Mouse (Mus musculus) hindbrain, embryonic 16.5 days (tissue): ENCODE measurements around the gene Eng. TPM values are rescaled to one million over a fixed set of nuclear protein-coding genes. Genes with fewer than 3 reads are reported as not detected.
A peak's percentile ranks its signal among the peaks of the same experiment; 100 is the strongest.

Experiments
- ATAC-seq: fragments of 200-750 bp; cut with Nextera tagmentation; 2 replicates; pipeline ENCODE4 v1.8.0; 2017; ENCODE audit warnings: moderate TSS enrichment, moderate library complexity
- H3K27ac ChIP-seq: fragments of 300-500 bp; sonication (generic); 2 replicates; pipeline ENCODE4 v1.5.1; 2014; ENCODE audit warnings: low read depth, mild to moderate bottlenecking, control low read depth, low read length, moderate library complexity
- H3K27me3 ChIP-seq: fragments of 300-500 bp; sonication (generic); replicated peaks from 2 replicates; pipeline ENCODE4 v1.6.1; 2014; ENCODE audit warnings: low read length; ENCODE audit not compliant: control insufficient read depth, insufficient read depth
- H3K36me3 ChIP-seq: fragments of 300-500 bp; sonication (generic); 2 replicates; pipeline ENCODE4 v1.6.1; 2014; ENCODE audit warnings: mild to moderate bottlenecking, low read length, moderate library complexity, mixed read lengths; ENCODE audit not compliant: control insufficient read depth, insufficient read depth
- H3K4me1 ChIP-seq: fragments of 300-500 bp; sonication (generic); 2 replicates; pipeline ENCODE4 v1.6.1; 2014; ENCODE audit warnings: low read depth, low read length; ENCODE audit not compliant: control insufficient read depth, insufficient read depth
- H3K4me2 ChIP-seq: fragments of 300-500 bp; sonication (generic); 2 replicates; pipeline ENCODE4 v1.6.1; 2014; ENCODE audit warnings: mild to moderate bottlenecking, low read length, control low read depth, moderate library complexity
- H3K4me3 ChIP-seq: fragments of 300-500 bp; sonication (generic); 2 replicates; pipeline ENCODE4 v1.5.1; 2014; ENCODE audit warnings: mild to moderate bottlenecking, low read length, control low read depth, moderate library complexity
- H3K9ac ChIP-seq: fragments of 300-500 bp; sonication (generic); 2 replicates; pipeline ENCODE4 v1.6.1; 2014; ENCODE audit warnings: low read depth, mild to moderate bottlenecking, control low read depth, low read length, moderate library complexity
- H3K9me3 ChIP-seq: fragments of 300-500 bp; sonication (generic); 2 replicates; pipeline ENCODE4 v1.6.1; 2014; ENCODE audit warnings: mild to moderate bottlenecking, low read length, moderate library complexity; ENCODE audit not compliant: control insufficient read depth
- WGBS: fragments of 180-500 bp; shearing (Covaris S2); extraction: QIAGEN DNeasy Blood & Tissue Kit; methylation state at CpG from one replicate; pipeline ENCODE4 v1.1.7; 2014; 5-methylcytosine and 5-hydroxymethylcytosine counted together
- polyA plus RNA-seq: library from polyadenylated mRNA; unstranded; fragments of >200 nt; fragmentation: Nextera tagmentation; extraction: Ambion mirVana; gene quantifications from 2 replicates; pipeline ENCODE4 v1.2.1, GENCODE M21; 2015

The Eng gene
- polyA plus RNA-seq, 1 experiment from 2014 or later, result 34.2 TPM

DNA sequence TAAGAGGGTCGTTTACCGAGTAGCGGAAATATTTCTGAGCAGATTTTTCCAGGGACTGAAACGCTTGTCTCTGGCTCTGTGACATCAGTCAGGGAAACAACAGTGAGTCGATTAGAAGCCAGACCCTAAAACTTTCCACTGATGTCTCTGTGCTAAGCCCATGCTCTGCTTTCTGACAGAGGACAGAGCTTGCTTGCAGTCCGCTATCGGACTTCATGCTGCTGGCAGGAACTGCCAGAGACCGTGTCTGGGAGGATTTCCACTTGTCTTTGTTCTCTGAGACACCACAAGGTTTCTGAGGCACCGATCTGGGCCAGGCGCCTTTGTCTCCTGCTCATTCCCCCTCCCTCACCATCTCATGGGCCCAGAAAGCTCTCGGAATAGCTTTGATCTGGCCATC is 21.4 kb downstream of the Eng start:
- Histone ChIP-seq H3K27ac (no peak overlapping the region), H3K4me1 (no peaks in the 10 kb centered on the region; the same call in 1 of the 2 replicates), H3K9ac (no peak overlapping the region), H3K4me2 (no peak overlapping the region; the same call in 1 of the 2 replicates), H3K4me3 (no peak overlapping the region), H3K9me3 (no peaks in the 10 kb centered on the region), H3K27me3 (no peaks in the 10 kb centered on the region), H3K36me3 (no peaks in the 10 kb centered on the region)
- 0 out of 2 replicates have a peak, but pooled peaks have one; percentile 24 for ATAC-seq
- whole genome bisulfite sequencing, result 29% methylated on average over 11 of the region's 11 CpGs

DNA sequence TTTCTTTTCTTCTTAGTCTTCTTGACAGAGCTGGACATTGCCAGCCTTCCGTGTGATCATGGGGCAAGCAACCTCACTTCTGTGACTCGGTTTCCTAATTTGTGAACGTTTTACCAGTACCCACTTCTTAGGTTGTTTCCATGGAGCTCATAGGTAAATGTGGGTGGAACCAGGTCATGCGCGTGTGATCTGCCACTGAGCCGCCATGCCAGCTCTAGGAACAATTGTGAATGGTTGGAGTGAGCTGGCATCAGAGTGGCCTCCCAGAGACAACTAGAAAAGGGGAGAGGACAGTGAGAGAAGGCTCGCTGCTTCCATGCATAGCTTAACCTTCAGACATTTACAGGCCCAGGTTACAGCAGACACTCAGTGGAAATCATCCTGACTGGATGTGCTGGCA is 21.8 kb downstream of the Eng start:
- Histone ChIP-seq H3K27me3 (no peaks in the 10 kb centered on the region), H3K4me1 (no peaks in the 10 kb centered on the region; the same call in 1 of the 2 replicates), H3K9ac (no peak overlapping the region), H3K4me2 (no peak overlapping the region), H3K27ac (no peak overlapping the region), H3K4me3 (no peak overlapping the region), H3K9me3 (no peaks in the 10 kb centered on the region), H3K36me3 (no peaks in the 10 kb centered on the region)
- no peak for ATAC-seq
- WGBS, result 66% methylated on average over 7 of the region's 7 CpGs

DNA sequence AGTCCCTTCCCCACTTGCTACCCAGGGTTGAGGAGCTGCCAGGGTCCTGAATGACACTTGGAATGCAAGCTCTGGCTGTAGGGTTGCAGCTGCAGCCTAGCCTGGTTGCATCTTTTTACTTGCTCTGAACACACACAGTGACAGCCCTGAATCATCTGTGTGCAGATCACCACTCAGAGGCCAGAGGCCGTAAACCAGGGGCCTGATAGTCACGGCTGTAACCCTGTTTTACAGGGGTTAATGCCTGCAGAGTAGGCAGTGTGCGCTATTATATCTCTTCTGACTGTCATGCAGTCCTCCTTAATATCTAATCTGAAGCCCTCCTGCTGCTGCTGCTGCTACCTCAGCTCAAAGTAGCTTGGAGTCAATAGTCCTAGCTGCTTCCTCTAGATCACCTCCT is 23.5 kb downstream of the Eng start:
- ATAC-seq, result no peak
- Histone ChIP-seq H3K27ac (no peak overlapping the region), H3K36me3 (no peaks in the 10 kb centered on the region), H3K27me3 (no peaks in the 10 kb centered on the region), H3K4me3 (no peak overlapping the region), H3K9me3 (no peaks in the 10 kb centered on the region), H3K9ac (no peak overlapping the region), H3K4me2 (no peak overlapping the region), H3K4me1 (no peaks in the 10 kb centered on the region; the same call in 1 of the 2 replicates)
- 82% methylated on average over 3 of the region's 3 CpGs for WGBS

DNA sequence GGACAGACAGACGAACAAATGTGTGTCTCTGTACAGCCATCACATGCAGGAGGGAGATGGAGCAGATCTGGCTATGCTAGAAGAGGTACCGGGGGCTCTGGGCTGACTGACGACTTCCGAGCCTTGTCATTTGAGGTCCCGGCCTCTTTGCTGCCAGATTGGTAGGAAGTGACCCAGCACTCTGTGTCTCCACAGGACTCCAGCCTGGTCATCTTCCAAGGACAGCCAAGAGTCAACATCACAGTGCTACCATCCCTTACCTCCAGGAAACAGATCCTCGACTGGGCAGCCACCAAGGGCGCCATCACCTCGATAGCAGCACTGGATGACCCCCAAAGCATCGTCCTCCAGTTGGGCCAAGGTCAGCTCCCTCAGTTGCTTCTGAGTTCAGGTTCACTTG is 24.8 kb downstream of the Eng start:
- Histone ChIP-seq H3K9ac (no peak overlapping the region), H3K36me3 (no peaks in the 10 kb centered on the region), H3K27ac (no peak overlapping the region), H3K4me1 (no peaks in the 10 kb centered on the region), H3K27me3 (no peaks in the 10 kb centered on the region), H3K4me2 (no peak overlapping the region), H3K9me3 (no peaks in the 10 kb centered on the region), H3K4me3 (no peak overlapping the region)
- 89% methylated on average over 9 of the region's 9 CpGs for WGBS
- no peak for ATAC-seq

DNA sequence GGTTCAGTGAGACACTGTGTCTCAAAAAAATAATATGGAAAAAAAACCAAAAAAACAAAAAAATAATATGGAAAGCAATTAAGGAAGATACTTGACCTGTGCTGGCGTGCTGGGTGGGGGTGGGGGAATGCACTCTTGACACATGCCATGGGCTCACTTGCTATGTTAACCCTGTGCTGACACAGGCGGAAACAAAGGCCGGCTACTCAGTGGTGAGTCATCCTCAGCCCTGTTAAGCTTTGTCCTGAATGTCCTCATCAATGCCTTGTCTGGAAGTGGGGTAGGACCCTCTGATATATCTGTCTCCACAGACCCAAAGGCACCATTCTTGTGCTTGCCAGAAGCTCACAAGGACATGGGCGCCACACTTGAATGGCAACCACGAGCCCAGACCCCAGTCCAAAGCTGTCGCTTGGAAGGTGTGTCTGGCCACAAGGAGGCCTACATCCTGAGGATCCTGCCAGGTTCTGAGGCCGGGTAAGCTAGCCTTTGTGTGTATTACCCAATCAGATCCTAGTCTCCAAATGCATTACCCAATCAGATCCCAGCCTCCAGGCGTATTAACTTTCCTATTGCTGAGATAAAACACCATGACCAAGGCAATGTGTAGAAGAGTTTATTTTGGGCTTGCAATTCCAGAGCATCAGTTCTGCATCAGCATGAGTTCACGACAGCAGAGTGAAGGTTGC is 25.7 kb downstream of the Eng start:
- H3K4me2 ChIP-seq, result no peak overlapping the region
- no peaks in the 10 kb centered on the region for H3K27me3 ChIP-seq
- ATAC-seq, result no peak
- H3K36me3 ChIP-seq, result no peaks in the 10 kb centered on the region
- H3K4me1 ChIP-seq, result no peaks in the 10 kb centered on the region
- H3K9me3 ChIP-seq, result no peaks in the 10 kb centered on the region
- H3K4me3 ChIP-seq, result no peak overlapping the region
- 65% methylated on average over 9 of the region's 9 CpGs for WGBS
- no peak overlapping the region for H3K9ac ChIP-seq
- no peak overlapping the region for H3K27ac ChIP-seq

DNA sequence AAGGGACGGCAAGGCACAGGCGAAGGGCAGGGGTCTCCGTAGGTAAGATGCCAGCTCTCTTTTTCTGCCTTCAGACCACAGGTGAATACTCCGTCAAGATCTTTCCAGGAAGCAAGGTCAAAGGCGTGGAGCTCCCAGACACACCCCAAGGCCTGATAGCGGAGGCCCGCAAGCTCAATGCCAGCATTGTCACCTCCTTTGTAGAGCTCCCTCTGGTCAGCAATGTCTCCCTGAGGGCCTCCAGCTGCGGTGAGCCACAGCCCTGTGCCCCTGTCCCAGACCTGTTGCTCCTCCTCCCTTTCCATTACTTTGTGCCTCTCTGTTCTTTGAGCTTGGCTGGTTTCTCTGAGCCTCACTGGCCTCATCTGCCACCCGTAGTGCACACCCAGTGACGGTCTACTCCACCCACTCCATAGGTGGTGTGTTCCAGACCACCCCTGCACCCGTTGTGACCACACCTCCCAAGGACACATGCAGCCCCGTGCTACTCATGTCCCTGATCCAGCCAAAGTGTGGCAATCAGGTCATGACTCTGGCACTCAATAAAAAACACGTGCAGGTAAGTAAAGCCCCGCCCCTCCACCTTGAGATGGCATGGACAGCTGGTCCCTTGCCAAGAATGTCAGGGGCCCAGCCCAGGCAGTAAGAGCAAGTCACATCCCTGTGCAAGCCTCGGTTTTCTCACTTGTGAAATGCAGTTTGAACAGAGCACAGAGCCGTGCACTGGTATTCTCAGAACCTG is 27.0 kb downstream of the Eng start:
- 88% methylated on average over 16 of the region's 16 CpGs for WGBS
- Histone ChIP-seq H3K9me3 (no peaks in the 10 kb centered on the region), H3K9ac (no peak overlapping the region), H3K4me1 (no peaks in the 10 kb centered on the region), H3K27ac (no peak overlapping the region), H3K4me2 (no peak overlapping the region), H3K36me3 (no peaks in the 10 kb centered on the region), H3K4me3 (no peak overlapping the region), H3K27me3 (no peaks in the 10 kb centered on the region)
- no peak for ATAC-seq

DNA sequence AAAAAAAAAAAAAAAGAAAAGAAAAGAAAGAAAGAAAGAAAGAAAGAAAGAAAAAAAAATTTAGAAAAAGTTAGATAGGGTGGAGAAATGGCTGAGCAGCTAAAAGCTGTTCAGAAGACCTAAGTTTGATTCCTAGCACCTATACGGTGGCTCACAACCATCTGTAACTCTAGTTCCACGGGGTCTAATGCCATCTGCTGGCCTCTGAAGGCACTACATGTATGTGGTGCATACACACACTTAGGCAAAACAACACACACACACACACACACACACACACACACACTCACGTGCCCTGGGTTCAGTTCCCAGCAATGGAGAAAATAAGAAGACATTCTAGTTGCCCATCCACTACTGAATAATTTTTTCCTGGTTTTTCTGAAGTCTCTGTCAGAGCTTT is 30.4 kb downstream of the Eng start:
- no peaks in the 10 kb centered on the region for H3K36me3 ChIP-seq
- ATAC-seq, result no peak
- no peak overlapping the region for H3K9ac ChIP-seq
- H3K4me2 ChIP-seq, result no peak overlapping the region
- H3K4me1 ChIP-seq, result peaks cover 4% of the 10 kb centered on the region
- WGBS, result 88% methylated on average over 3 of the region's 3 CpGs
- H3K27me3 ChIP-seq, result no peaks in the 10 kb centered on the region
- H3K27ac ChIP-seq, result no peak overlapping the region
- H3K9me3 ChIP-seq, result no peaks in the 10 kb centered on the region
- H3K4me3 ChIP-seq, result no peak overlapping the region

DNA sequence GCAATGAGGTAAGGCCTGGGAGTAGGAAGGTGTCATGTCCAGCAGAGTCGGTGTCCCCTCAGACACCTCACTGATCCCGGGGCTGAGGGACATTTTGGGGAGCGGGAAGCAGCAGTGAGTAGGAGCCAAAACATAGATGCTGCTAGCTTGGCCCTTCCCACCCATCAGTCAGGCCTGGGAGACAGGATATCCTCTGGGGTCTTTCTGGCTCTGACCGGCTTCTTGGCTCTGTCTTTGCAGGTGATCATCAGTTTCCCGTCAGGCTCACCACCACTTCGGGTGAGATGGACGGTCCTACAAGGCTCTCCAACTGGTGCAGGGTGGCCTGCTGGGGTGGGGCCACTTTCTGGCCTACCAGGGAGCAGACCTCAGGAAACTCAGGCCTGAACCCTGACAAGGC is 31.3 kb downstream of the Eng start:
- ATAC-seq, result no peak
- 95% methylated on average over 7 of the region's 7 CpGs for WGBS

DNA sequence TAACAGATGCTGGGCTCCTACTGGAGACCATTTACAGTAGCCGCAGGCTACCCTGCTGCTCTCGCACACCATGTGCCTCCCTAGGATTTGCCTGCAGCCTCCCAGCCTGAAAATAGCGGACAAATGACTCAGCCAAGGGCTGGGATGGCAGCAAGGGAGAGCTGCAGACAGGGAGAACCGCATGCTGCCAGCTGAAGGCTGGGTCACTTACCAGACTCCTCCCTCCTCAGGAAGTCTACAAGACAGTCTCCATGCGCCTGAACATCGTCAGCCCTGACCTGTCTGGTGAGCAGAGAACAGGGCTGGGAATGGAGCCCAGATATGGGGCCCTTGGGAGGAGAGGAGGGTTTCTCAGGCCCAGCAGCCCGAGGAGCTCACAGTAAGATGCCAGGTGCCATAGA is 33.7 kb downstream of the Eng start:
- peak; percentile 35; the same call in 1 of the 2 replicates for ATAC-seq
- WGBS, result 36% methylated on average over 7 of the region's 7 CpGs
- peak overlapping the region; percentile 39; the same call in 1 of the 2 replicates for H3K9ac ChIP-seq
- H3K27me3 ChIP-seq, result no peaks in the 10 kb centered on the region
- no peaks in the 10 kb centered on the region for H3K9me3 ChIP-seq
- H3K36me3 ChIP-seq, result peaks cover 11% of the 10 kb centered on the region; the same call in 1 of the 2 replicates
- no peak overlapping the region for H3K4me2 ChIP-seq
- peaks cover 4% of the 10 kb centered on the region for H3K4me1 ChIP-seq
- no peak overlapping the region; the same call in 1 of the 2 replicates for H3K27ac ChIP-seq
- H3K4me3 ChIP-seq, result no peak overlapping the region

More for the DNA sequence above, 31.3 kb downstream of the Eng start:
- H3K27me3 ChIP-seq, result no peaks in the 10 kb centered on the region
- H3K9me3 ChIP-seq, result no peaks in the 10 kb centered on the region
- peaks cover 4% of the 10 kb centered on the region; the same call in 1 of the 2 replicates for H3K36me3 ChIP-seq
- H3K4me1 ChIP-seq, result peaks cover 4% of the 10 kb centered on the region
- H3K27ac ChIP-seq, result no peak overlapping the region
- H3K9ac ChIP-seq, result no peak overlapping the region
- H3K4me3 ChIP-seq, result no peak overlapping the region
- H3K4me2 ChIP-seq, result no peak overlapping the region
